Mouse (Mus musculus): ENCODE data around the gene Cyp39a1. TPM values are rescaled to one million over a fixed set of nuclear protein-coding genes. Genes with fewer than 3 reads are reported as not detected.
A peak's percentile ranks its signal among the peaks of the same experiment; 100 is the strongest.

Cyp39a1 gene
- polyA plus RNA-seq, 1 experiment, result 0.62 TPM

DNA sequence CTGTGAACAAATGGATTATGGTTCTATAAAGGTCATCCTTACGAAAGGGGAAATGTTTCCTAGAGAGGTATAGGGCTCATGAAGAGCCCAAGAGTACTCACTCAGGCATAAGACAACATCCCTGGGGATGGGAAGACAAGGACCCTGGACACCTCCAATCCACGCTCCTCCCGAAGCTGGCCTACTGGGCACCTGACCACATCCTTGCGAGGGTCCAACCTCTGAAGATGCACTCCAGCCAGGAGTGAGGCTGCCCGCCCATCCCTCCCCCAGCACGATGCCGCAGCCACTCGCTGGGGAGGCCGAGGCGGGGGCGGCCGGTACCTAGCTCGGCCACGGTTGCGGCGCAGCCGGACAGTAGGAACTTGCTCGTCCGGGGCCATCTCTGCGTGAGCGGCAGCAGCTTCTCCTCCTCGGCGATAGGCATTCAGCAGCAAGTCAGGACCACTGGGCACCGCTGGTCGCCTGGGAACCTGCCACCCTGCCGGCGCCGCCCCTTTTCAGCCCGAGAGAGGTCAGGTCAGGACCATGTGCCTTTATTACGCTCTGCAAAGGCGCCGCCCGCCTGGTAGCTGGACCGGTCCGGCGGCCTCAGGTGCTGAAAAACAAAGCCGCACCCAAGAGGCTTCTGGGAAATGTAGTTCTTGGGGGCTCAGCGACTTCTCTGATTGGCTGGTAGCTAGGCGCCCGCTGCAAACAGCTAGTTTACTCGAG, 492 bp upstream of the Cyp39a1 start, which contains the start of gene Slc25a27:
Gene Slc25a27 (minus strand): TSS at position 639 of the 714 bp plus-strand sequence.
- H3K4me3 ChIP-seq (ENCODE audit: insufficient read depth, poor library complexity, severe bottlenecking), result peak within 1 kb of the TSS; percentile 71
- peaks cover 6% of the 10 kb centered on the region for H3K36me3 ChIP-seq (ENCODE audit: control insufficient read depth, insufficient read depth)
- peaks cover 7% of the 10 kb centered on the region for H3K79me2 ChIP-seq (ENCODE audit: control insufficient read depth, insufficient read depth)
- no peaks in the 10 kb centered on the region for H3K79me3 ChIP-seq (ENCODE audit: low read depth)
- H3ac ChIP-seq (ENCODE audit: control insufficient read depth, insufficient read length, low read depth), result peak within 1 kb of the TSS; percentile 72
- H3K27me3 ChIP-seq (ENCODE audit: control insufficient read depth, insufficient read depth, insufficient read length), result no peaks in the 10 kb centered on the region
- TF ChIP-seq CEBPB (IDR thresholded peaks at IDR 0.05; ENCODE audit: low read depth) (no peak), MYOD1 (IDR thresholded peaks at IDR 0.05; ENCODE audit: control insufficient read depth, insufficient read length, low read depth) (no peak), FOSL1 (IDR thresholded peaks at IDR 0.05; ENCODE audit: insufficient read depth, low read length, poor library complexity, severe bottlenecking) (no peak), MYOG (IDR thresholded peaks at IDR 0.05; ENCODE audit: control insufficient read depth, extremely low read depth, insufficient read length) (no peak), USF1 (IDR thresholded peaks at IDR 0.05; ENCODE audit: low read depth) (no peak), CTCF (IDR thresholded peaks at IDR 0.05; ENCODE audit: control insufficient read depth, insufficient read depth, insufficient read length) (no peak), MAX (IDR thresholded peaks at IDR 0.05) (no peak)

DNA sequence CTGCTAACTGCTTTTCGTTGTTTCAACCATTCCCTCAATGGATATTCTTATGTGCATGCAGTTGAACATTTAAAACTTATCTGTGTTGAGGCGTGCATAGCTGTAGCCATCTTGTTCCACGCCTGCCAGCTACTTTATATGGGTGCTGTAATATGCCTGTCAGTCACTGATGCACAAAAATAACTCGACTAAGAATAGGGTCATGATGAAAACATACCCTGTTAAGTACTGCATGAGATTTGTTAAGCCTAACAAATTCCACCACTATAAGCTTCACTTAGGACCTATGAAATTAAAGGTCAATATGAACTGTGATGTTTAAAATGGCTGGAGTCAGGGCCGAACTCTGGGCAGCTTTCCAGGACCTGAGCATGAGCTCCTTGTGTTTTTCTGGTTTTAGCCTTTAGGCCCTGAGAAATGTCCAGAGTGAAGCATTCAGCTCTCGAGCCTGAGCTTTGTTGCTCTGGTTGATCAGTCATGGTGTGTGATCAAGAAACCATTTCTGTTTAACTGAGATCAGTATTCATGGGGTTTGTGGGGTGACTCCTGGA, 2.0 kb downstream of the Cyp39a1 start:
- Histone ChIP-seq H3K36me3 (ENCODE audit: control insufficient read depth, insufficient read depth) (no peaks in the 10 kb centered on the region), H3K79me2 (ENCODE audit: control insufficient read depth, insufficient read depth) (peaks cover 7% of the 10 kb centered on the region), H3ac (ENCODE audit: control insufficient read depth, insufficient read length, low read depth) (no peak overlapping the region), H3K79me3 (ENCODE audit: low read depth) (no peaks in the 10 kb centered on the region), H3K27me3 (ENCODE audit: control insufficient read depth, insufficient read depth, insufficient read length) (no peaks in the 10 kb centered on the region), H3K4me3 (ENCODE audit: insufficient read depth, poor library complexity, severe bottlenecking) (no peak overlapping the region)
- TF ChIP-seq MYOD1 (IDR thresholded peaks at IDR 0.05; ENCODE audit: control insufficient read depth, insufficient read length, low read depth) (no peak), MYOG (IDR thresholded peaks at IDR 0.05; ENCODE audit: control insufficient read depth, extremely low read depth, insufficient read length) (no peak), FOSL1 (IDR thresholded peaks at IDR 0.05; ENCODE audit: insufficient read depth, low read length, poor library complexity, severe bottlenecking) (no peak), MAX (IDR thresholded peaks at IDR 0.05) (no peak), CEBPB (IDR thresholded peaks at IDR 0.05; ENCODE audit: low read depth) (no peak), USF1 (IDR thresholded peaks at IDR 0.05; ENCODE audit: low read depth) (no peak)

DNA sequence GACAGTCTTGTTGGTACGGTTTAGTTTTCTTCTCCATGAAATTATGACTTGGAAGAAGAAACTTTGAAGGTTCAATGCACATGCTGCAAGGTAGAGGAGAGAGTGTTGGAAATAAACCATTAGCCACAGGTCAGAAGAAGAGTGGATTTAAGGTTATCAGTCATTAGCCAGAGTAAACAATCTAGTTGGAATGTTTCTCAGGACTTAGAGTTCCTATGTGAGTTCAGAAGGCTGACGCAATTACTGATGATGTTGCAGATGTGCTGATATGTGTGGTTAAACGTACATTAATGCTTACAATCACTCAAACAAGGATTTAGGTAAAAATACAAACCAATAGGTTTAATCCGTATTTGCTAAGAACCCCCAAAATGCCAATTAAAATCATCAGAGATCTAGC, 4.7 kb downstream of the Cyp39a1 start:
- no peaks in the 10 kb centered on the region for H3K79me3 ChIP-seq (ENCODE audit: low read depth)
- TF ChIP-seq MAX (IDR thresholded peaks at IDR 0.05) (no peak), MYOD1 (IDR thresholded peaks at IDR 0.05; ENCODE audit: control insufficient read depth, insufficient read length, low read depth) (no peak)
- H3K4me3 ChIP-seq (ENCODE audit: insufficient read depth, poor library complexity, severe bottlenecking), result no peak overlapping the region
- H3K79me2 ChIP-seq (ENCODE audit: control insufficient read depth, insufficient read depth), result no peaks in the 10 kb centered on the region
- H3ac ChIP-seq (ENCODE audit: control insufficient read depth, insufficient read length, low read depth), result no peak overlapping the region
- no peaks in the 10 kb centered on the region for H3K27me3 ChIP-seq (ENCODE audit: control insufficient read depth, insufficient read depth, insufficient read length)
- no peaks in the 10 kb centered on the region for H3K36me3 ChIP-seq (ENCODE audit: control insufficient read depth, insufficient read depth)

DNA sequence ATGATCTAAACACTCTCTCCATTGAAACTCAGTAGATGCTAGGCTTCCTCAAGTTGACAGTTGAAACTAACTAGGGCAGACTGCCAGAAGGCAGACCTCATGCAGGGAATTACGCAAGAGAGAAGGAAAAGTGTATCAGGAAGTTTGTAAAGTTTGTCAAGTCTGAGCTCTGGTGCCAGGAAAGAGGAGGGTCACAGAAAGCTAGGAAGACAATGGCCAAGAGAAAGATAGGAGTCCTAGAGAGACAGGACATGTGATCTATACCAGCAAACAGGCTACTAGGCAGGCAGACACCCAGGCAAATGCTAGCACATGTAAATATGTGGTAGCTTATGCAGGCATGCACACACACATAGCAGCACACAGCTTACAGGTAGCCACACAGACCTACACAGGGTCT, 8.0 kb downstream of the Cyp39a1 start:
- TF ChIP-seq CEBPB (IDR thresholded peaks at IDR 0.05; ENCODE audit: low read depth), result peak; percentile 58
- TF ChIP-seq MYOD1 (IDR thresholded peaks at IDR 0.05; ENCODE audit: control insufficient read depth, insufficient read length, low read depth), result no peak
- TF ChIP-seq MYOG (IDR thresholded peaks at IDR 0.05; ENCODE audit: control insufficient read depth, extremely low read depth, insufficient read length), result no peak
- Histone ChIP-seq H3K79me2 (ENCODE audit: control insufficient read depth, insufficient read depth) (no peaks in the 10 kb centered on the region), H3K27me3 (ENCODE audit: control insufficient read depth, insufficient read depth, insufficient read length) (no peaks in the 10 kb centered on the region), H3K36me3 (ENCODE audit: control insufficient read depth, insufficient read depth) (no peaks in the 10 kb centered on the region), H3ac (ENCODE audit: control insufficient read depth, insufficient read length, low read depth) (no peak overlapping the region), H3K79me3 (ENCODE audit: low read depth) (no peaks in the 10 kb centered on the region), H3K4me3 (ENCODE audit: insufficient read depth, poor library complexity, severe bottlenecking) (no peak overlapping the region)

DNA sequence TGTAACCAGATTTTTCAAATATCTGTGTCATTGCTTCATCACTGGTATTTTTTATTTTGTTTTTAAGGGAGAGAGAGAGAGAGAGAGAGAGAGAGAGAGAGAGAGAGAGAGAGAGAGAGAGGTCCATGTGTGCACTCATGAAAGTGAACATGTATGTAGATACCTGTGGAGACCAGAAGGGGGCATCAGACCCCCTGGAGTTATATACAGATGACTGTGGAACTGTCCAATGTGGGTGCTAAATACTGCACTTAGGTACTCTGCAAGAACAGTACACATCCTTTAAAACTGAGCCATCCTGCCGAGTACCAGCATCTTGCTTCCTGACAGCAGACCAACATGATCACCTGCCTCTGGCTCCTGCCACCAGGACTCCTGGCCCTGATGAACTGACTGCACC, 9.0 kb downstream of the Cyp39a1 start:
- TF ChIP-seq USF1 (IDR thresholded peaks at IDR 0.05; ENCODE audit: low read depth) (no peak), CEBPB (IDR thresholded peaks at IDR 0.05; ENCODE audit: low read depth) (no peak), FOSL1 (IDR thresholded peaks at IDR 0.05; ENCODE audit: insufficient read depth, low read length, poor library complexity, severe bottlenecking) (no peak), MAX (IDR thresholded peaks at IDR 0.05) (no peak), MYOG (IDR thresholded peaks at IDR 0.05; ENCODE audit: control insufficient read depth, extremely low read depth, insufficient read length) (no peak), CTCF (IDR thresholded peaks at IDR 0.05; ENCODE audit: control insufficient read depth, insufficient read depth, insufficient read length) (no peak), MYOD1 (IDR thresholded peaks at IDR 0.05; ENCODE audit: control insufficient read depth, insufficient read length, low read depth) (no peak)

DNA sequence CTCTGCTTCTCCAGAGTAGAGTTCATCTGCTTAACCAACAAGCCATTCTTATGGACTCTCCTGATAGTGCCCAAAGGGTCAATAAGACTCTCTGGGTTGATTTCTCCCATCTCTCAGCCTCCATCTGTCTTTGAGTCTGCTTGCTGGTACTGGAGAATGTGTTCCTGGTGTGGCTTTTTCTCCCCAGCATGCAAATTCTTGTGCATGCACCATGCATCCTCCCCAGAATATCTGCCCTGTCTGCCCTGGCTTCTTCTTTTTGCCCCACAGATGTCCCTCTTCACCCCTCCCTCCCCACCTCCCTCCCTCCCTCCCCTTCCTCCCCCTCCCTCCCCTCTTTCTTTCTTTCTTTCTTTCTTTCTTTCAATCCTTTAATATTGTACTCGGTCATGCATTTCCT, 10.1 kb downstream of the Cyp39a1 start:
- Histone ChIP-seq H3K36me3 (ENCODE audit: control insufficient read depth, insufficient read depth) (no peaks in the 10 kb centered on the region), H3K27me3 (ENCODE audit: control insufficient read depth, insufficient read depth, insufficient read length) (no peaks in the 10 kb centered on the region), H3K4me3 (ENCODE audit: insufficient read depth, poor library complexity, severe bottlenecking) (no peak overlapping the region), H3ac (ENCODE audit: control insufficient read depth, insufficient read length, low read depth) (no peak overlapping the region), H3K79me3 (ENCODE audit: low read depth) (no peaks in the 10 kb centered on the region), H3K79me2 (ENCODE audit: control insufficient read depth, insufficient read depth) (no peaks in the 10 kb centered on the region)
- TF ChIP-seq CEBPB (IDR thresholded peaks at IDR 0.05; ENCODE audit: low read depth), result no peak
- TF ChIP-seq MAX (IDR thresholded peaks at IDR 0.05), result no peak
- TF ChIP-seq USF1 (IDR thresholded peaks at IDR 0.05; ENCODE audit: low read depth), result no peak
- no peak for TF ChIP-seq MYOD1 (IDR thresholded peaks at IDR 0.05; ENCODE audit: control insufficient read depth, insufficient read length, low read depth)
- TF ChIP-seq FOSL1 (IDR thresholded peaks at IDR 0.05; ENCODE audit: insufficient read depth, low read length, poor library complexity, severe bottlenecking), result no peak
- no peak for TF ChIP-seq MYOG (IDR thresholded peaks at IDR 0.05; ENCODE audit: control insufficient read depth, extremely low read depth, insufficient read length)
- TF ChIP-seq CTCF (IDR thresholded peaks at IDR 0.05; ENCODE audit: control insufficient read depth, insufficient read depth, insufficient read length), result no peak

More for the DNA sequence above, 9.0 kb downstream of the Cyp39a1 start:
- Histone ChIP-seq H3K79me2 (ENCODE audit: control insufficient read depth, insufficient read depth) (no peaks in the 10 kb centered on the region), H3K4me3 (ENCODE audit: insufficient read depth, poor library complexity, severe bottlenecking) (no peak overlapping the region), H3K79me3 (ENCODE audit: low read depth) (no peaks in the 10 kb centered on the region), H3K36me3 (ENCODE audit: control insufficient read depth, insufficient read depth) (no peaks in the 10 kb centered on the region), H3ac (ENCODE audit: control insufficient read depth, insufficient read length, low read depth) (no peak overlapping the region), H3K27me3 (ENCODE audit: control insufficient read depth, insufficient read depth, insufficient read length) (no peaks in the 10 kb centered on the region)

Measured in C2C12 (cell line).